Mouse (Mus musculus): ENCODE measurements at regions not wholly inside any gene's neighbourhood (a gene's known extent, or its start where the extent isn't known, plus 50 kb on each side); places are given as distances from the start of the nearest gene placed in this dataset.

GRCm38 (mm10) chr13:53598050-53598449 lies 125.2 kb upstream of the Msx2 start:
- no peak for TF ChIP-seq CTCF (IDR thresholded peaks at IDR 0.05; ENCODE audit: control insufficient read depth, insufficient read depth, insufficient read length)
- no peak for TF ChIP-seq MYOG (IDR thresholded peaks at IDR 0.05; ENCODE audit: control insufficient read depth, extremely low read depth, insufficient read length)
- no peak for TF ChIP-seq MAX (IDR thresholded peaks at IDR 0.05)
- TF ChIP-seq MYOD1 (IDR thresholded peaks at IDR 0.05; ENCODE audit: control insufficient read depth, insufficient read length, low read depth) = no peak
- TF ChIP-seq USF1 (IDR thresholded peaks at IDR 0.05; ENCODE audit: low read depth) = no peak
- TF ChIP-seq CEBPB (IDR thresholded peaks at IDR 0.05; ENCODE audit: low read depth) = no peak

All from C2C12 (cell line).